Mouse (Mus musculus) midbrain, embryonic 11.5 days (tissue): Measurements from ENCODE around the gene Eea1. TPM values are rescaled to one million over a fixed set of nuclear protein-coding genes. Genes with fewer than 3 reads are reported as not detected.
"Not testable (repeated sequence)": the region's sequence is repeated elsewhere in the genome, so short reads cannot be mapped to it uniquely, and the experiment has no call there.

Experiments used
- ATAC-seq: fragments of 200-750 bp; cut with Nextera tagmentation; 2 replicates; pipeline ENCODE4 v1.8.0; 2017; ENCODE audit warnings: moderate TSS enrichment, moderate library complexity; ENCODE audit not compliant: low FRiP score
- DNase-seq: peaks from one replicate; pipeline ENCODE4 v3.0.0; 2015; ENCODE audit warnings: low spot score; ENCODE audit errors: missing footprints
- H3K27ac ChIP-seq: fragments of 300-500 bp; sonication (generic); 2 replicates; pipeline ENCODE4 v1.5.1; 2014; ENCODE audit warnings: low read depth, low read length
- H3K27me3 ChIP-seq: fragments of 300-500 bp; sonication (generic); 2 replicates; pipeline ENCODE4 v1.6.1; 2014; ENCODE audit warnings: mild to moderate bottlenecking, low read length, moderate library complexity, mixed read lengths; ENCODE audit not compliant: control insufficient read depth, insufficient read depth
- H3K36me3 ChIP-seq: fragments of 300-500 bp; sonication (generic); 2 replicates; pipeline ENCODE4 v1.6.1; 2014; ENCODE audit warnings: mild to moderate bottlenecking, low read length, moderate library complexity, mixed read lengths; ENCODE audit not compliant: control insufficient read depth, insufficient read depth
- H3K4me1 ChIP-seq: fragments of 300-500 bp; sonication (generic); 2 replicates; pipeline ENCODE4 v1.6.1; 2014; ENCODE audit warnings: low read length; ENCODE audit not compliant: control insufficient read depth, insufficient read depth
- H3K4me2 ChIP-seq: fragments of 300-500 bp; sonication (generic); 2 replicates; pipeline ENCODE4 v1.6.1; 2014; ENCODE audit warnings: mild to moderate bottlenecking, moderate library complexity
- H3K4me3 ChIP-seq: fragments of 300-500 bp; sonication (generic); 2 replicates; pipeline ENCODE4 v1.5.1; 2014; ENCODE audit warnings: low read depth, low read length
- H3K9ac ChIP-seq: fragments of 300-500 bp; sonication (generic); 2 replicates; pipeline ENCODE4 v1.6.1; 2014; ENCODE audit warnings: low read length
- H3K9me3 ChIP-seq: fragments of 300-500 bp; sonication (generic); 2 replicates; pipeline ENCODE4 v1.6.1; 2016; ENCODE audit warnings: low read length; ENCODE audit not compliant: control insufficient read depth
- WGBS: fragments of 180-500 bp; shearing (Covaris S2); extraction: QIAGEN DNeasy Blood & Tissue Kit; methylation state at CpG from one replicate; pipeline ENCODE4 v1.1.7; 2014; 5-methylcytosine and 5-hydroxymethylcytosine counted together
- polyA plus RNA-seq: library from polyadenylated mRNA; unstranded; fragments of >200 nt; fragmentation: Nextera tagmentation; extraction: Ambion mirVana; gene quantifications from 2 replicates; pipeline ENCODE4 v1.2.1, GENCODE M21; 2014

Eea1 gene
- polyA plus RNA-seq, 1 experiment from 2014 or later = 14.7 TPM

DNA sequence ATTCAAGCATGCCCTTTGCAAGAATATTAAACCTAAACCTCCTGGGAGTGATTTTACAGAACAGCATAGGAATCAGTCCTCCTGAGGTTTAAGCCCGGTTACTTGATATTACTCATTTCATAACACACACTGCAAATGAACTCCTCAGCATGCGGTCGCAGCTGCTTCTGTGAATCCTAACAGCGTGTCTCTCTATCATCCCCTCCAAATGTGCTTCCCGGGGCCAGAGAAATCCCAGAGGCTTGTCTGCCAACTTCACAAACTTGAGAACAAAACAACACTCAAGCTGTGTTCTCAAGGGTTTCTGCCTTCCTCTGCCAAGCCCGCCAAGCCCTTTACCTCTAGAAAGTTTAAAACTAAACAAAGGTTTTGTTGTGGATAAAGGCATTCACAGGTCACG lies 135.4 kb downstream of the Eea1 start:
- Histone ChIP-seq H3K9me3 (no peaks in the 10 kb centered on the region), H3K36me3 (no peaks in the 10 kb centered on the region), H3K4me3 (no peak overlapping the region), H3K4me2 (no peak overlapping the region), H3K27ac (no peak overlapping the region), H3K9ac (no peak overlapping the region), H3K27me3 (no peaks in the 10 kb centered on the region), H3K4me1 (no peaks in the 10 kb centered on the region)
- ATAC-seq = no peak
- WGBS = 27% methylated on average over 7 of the region's 7 CpGs
- DNase-seq = no peak

- 65% methylated on average over 3 of the region's 3 CpGs for WGBS
- Histone ChIP-seq H3K9ac (no peak overlapping the region), H3K4me3 (no peak overlapping the region), H3K27ac (no peak overlapping the region), H3K4me1 (no peaks in the 10 kb centered on the region), H3K4me2 (no peak overlapping the region), H3K36me3 (no peaks in the 10 kb centered on the region), H3K9me3 (no peaks in the 10 kb centered on the region), H3K27me3 (no peaks in the 10 kb centered on the region)
- no peak for ATAC-seq
- no peak for DNase-seq
Measured at GRCm38 (mm10) chr10:96076461-96076860, 136.0 kb downstream of the Eea1 start.

GRCm38 (mm10) chr10:96077480-96078066 lies 137.1 kb downstream of the Eea1 start:
- H3K9ac ChIP-seq, H3K4me1 ChIP-seq, H3K27me3 ChIP-seq, H3K4me3 ChIP-seq, DNase-seq, H3K36me3 ChIP-seq, H3K27ac ChIP-seq, H3K9me3 ChIP-seq, H3K4me2 ChIP-seq: not testable (repeated sequence)
- ATAC-seq = peak; percentile 100
- WGBS = 90% methylated on average over 6 of the region's 6 CpGs

DNA sequence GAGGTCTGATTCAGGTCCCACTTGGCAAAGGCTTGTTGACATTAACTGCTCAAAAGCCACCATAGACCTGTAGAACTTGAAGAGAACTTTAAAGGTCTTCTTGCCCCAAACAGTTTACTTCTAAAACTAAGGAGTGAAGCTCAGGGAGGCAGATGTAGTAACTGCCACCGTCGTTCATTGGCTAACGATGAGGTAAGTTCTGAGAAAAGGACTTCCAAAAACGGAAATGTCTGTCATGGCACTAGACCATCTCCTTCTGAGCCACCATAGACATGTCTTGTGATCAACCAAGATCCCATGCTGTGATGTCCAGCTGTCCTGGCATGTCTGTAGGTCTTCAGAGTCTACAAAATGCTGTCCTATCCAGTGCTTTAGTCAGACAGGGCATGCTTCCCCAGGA lies 139.4 kb downstream of the Eea1 start:
- no peak overlapping the region for H3K4me2 ChIP-seq
- H3K36me3 ChIP-seq = no peaks in the 10 kb centered on the region
- no peak for ATAC-seq
- DNase-seq = no peak
- no peaks in the 10 kb centered on the region for H3K9me3 ChIP-seq
- H3K27ac ChIP-seq = no peak overlapping the region
- H3K4me1 ChIP-seq = no peaks in the 10 kb centered on the region
- H3K4me3 ChIP-seq = no peak overlapping the region
- WGBS = 93% methylated on average over 4 of the region's 4 CpGs
- H3K27me3 ChIP-seq = no peaks in the 10 kb centered on the region
- H3K9ac ChIP-seq = no peak overlapping the region

- Histone ChIP-seq H3K9ac (no peak overlapping the region), H3K4me2 (no peak overlapping the region), H3K4me3 (no peak overlapping the region), H3K27ac (no peak overlapping the region), H3K9me3 (no peaks in the 10 kb centered on the region), H3K36me3 (no peaks in the 10 kb centered on the region), H3K27me3 (no peaks in the 10 kb centered on the region), H3K4me1 (no peaks in the 10 kb centered on the region)
- 63% methylated on average over 21 of the region's 21 CpGs for WGBS
- ATAC-seq (no peak), DNase-seq (no peak)
Measured at GRCm38 (mm10) chr10:96080440-96081381, 140.3 kb downstream of the Eea1 start.

DNA sequence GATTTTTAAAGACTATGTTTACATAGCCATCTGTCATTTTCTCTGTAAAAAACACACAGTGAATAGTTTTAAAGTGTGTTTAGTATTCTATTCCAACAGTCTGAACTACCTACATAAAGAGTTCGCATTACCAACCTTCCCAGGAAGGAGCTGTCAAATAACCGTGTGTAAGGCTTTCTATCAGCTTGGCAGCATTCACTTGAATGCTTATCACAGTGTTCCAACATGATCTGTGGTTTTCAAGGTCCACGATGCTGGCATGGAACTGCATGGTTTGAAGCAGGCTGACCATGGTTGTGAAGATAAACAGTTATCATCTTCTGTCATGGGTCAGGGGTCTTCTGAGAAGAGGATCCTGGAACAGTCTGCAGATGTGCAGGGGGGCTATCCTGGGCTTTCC lies 141.8 kb downstream of the Eea1 start:
- H3K36me3 ChIP-seq = no peaks in the 10 kb centered on the region
- no peaks in the 10 kb centered on the region for H3K9me3 ChIP-seq
- no peaks in the 10 kb centered on the region for H3K4me1 ChIP-seq
- no peaks in the 10 kb centered on the region for H3K27me3 ChIP-seq
- WGBS = 92% methylated on average over 3 of the region's 3 CpGs
- ATAC-seq (no peak), DNase-seq (no peak)
- H3K4me3 ChIP-seq = no peak overlapping the region
- H3K4me2 ChIP-seq = no peak overlapping the region
- H3K9ac ChIP-seq = no peak overlapping the region
- no peak overlapping the region for H3K27ac ChIP-seq

DNA sequence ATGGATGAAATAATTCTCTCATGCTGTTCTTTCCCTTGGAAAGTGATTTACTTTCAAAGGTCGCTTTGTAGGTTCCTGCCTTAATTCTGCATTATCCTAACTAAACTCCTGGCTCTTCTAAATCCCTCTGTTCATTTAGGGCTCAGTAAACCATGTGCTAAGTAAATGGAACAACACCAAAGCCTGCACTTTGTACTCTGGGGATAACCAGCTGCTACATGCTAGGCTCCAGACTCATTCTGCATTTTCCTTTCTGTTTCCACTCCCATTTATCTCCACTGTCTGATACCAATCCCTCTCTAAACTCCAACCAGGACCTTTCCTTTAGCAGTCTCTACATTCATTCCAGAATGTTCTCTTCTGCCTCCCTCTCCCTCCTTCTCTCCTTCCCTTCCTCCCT lies 149.3 kb downstream of the Eea1 start:
- Histone ChIP-seq H3K4me3 (no peak overlapping the region), H3K4me1 (no peaks in the 10 kb centered on the region), H3K27ac (no peak overlapping the region), H3K9ac (no peak overlapping the region), H3K27me3 (no peaks in the 10 kb centered on the region), H3K9me3 (no peaks in the 10 kb centered on the region), H3K4me2 (no peak overlapping the region), H3K36me3 (no peaks in the 10 kb centered on the region)
- WGBS = 33% methylated on average over 1 of the region's 1 CpGs
- DNase-seq (no peak), ATAC-seq (no peak)

GRCm38 (mm10) chr10:96090388-96090787 lies 149.9 kb downstream of the Eea1 start:
- Histone ChIP-seq H3K9me3 (no peaks in the 10 kb centered on the region), H3K9ac (no peak overlapping the region), H3K4me3 (no peak overlapping the region), H3K4me2 (no peak overlapping the region), H3K27me3 (no peaks in the 10 kb centered on the region), H3K4me1 (no peaks in the 10 kb centered on the region), H3K27ac (no peak overlapping the region), H3K36me3 (no peaks in the 10 kb centered on the region)
- DNase-seq = no peak
- no peak for ATAC-seq
- WGBS = 80% methylated on average over 3 of the region's 3 CpGs

DNA sequence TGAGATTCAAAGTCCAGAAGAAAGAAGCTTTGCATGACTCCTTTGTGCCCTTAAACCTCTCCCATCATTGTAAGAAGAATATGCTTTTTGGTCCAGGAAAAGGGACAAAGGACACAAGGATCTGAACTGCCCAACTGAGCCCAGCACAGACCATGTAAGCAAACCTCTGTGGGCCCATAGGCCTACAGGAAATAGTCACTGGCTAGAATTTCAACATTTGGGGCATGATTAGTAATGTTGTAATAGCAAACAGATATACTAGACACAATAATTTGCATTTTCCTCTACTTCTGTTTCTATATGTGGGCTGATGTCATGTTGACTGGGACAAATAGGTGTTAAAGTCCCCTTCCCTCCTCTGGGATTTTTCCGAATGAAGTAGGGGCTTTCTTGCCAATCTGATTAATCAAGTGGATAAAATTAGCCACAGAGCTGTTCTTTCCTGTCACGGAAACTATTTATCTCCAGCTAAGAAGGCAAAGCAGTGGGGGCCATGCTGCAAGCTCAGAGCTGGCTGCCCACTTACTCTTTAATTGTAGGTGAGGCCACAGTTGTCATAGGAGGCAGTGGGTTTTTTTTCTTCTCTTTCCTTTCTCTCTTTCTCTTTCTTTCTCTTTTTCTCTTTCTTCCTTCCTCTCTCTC lies 153.6 kb downstream of the Eea1 start:
- ATAC-seq (no peak), DNase-seq (no peak)
- H3K9me3 ChIP-seq = no peaks in the 10 kb centered on the region
- no peaks in the 10 kb centered on the region for H3K36me3 ChIP-seq
- H3K27me3 ChIP-seq = no peaks in the 10 kb centered on the region
- H3K4me2 ChIP-seq = no peak overlapping the region
- H3K4me1 ChIP-seq = no peaks in the 10 kb centered on the region
- no peak overlapping the region for H3K4me3 ChIP-seq
- H3K9ac ChIP-seq = no peak overlapping the region
- H3K27ac ChIP-seq = no peak overlapping the region
- WGBS = 48% methylated on average over 2 of the region's 2 CpGs
